Mouse (Mus musculus) urinary bladder, postnatal 36 days (tissue): Measurements from ENCODE around the gene Them7.

Source experiments
- DNase-seq, 2 experiments: peaks; one replicate each; pipeline ENCODE4 v3.0.0; 2022; ENCODE audit warnings: low spot score in 2 of 2, mixed read lengths in 1 of 2

The Them7 gene

DNA sequence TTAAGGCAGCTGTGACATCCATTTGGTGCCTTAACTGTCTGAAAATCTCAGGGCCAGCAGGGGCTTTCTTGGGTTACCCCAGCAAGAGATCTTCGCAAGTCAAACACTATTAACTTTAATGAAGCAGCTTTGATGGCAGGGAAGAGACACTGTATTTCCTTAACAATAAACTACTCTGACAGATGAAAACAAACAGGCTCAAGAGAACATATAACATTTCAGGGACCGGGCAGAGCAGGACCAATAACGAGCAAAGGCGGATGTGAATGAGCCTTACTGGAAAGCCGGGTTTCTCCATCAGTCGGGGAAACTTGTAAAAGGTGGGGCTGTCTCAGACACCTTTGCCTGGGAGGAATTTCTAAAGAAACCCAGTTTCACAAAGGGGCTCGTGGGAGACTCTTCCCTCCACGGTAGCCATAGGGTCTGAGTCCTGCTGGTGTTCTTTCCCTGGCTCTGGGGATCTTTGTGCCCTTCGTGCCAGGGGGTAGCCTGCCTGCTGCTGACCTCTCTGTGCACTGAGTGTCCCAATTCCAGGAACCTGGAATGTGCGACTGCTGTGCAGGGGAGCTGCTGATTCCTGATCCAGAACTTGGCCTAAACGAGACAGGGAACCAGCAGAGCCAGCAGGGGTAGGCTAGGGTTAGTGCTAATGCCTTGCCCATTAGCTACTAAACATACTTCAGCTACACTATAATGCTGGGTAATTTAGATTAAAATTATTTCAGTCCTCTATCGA is 11.4 kb downstream of the Them7 start:
- no peak for DNase-seq

- DNase-seq = no peak
These were observed 13.3 kb downstream of the Them7 start for GRCm38 (mm10) chr2:105237424-105237823.

GRCm38 (mm10) chr2:105237841-105238240 is 13.7 kb downstream of the Them7 start:
- DNase-seq = no peak

GRCm38 (mm10) chr2:105238775-105239174 is 14.7 kb downstream of the Them7 start:
- DNase-seq = no peak

GRCm38 (mm10) chr2:105240631-105241030 is 16.5 kb downstream of the Them7 start:
- no peak for DNase-seq

DNA sequence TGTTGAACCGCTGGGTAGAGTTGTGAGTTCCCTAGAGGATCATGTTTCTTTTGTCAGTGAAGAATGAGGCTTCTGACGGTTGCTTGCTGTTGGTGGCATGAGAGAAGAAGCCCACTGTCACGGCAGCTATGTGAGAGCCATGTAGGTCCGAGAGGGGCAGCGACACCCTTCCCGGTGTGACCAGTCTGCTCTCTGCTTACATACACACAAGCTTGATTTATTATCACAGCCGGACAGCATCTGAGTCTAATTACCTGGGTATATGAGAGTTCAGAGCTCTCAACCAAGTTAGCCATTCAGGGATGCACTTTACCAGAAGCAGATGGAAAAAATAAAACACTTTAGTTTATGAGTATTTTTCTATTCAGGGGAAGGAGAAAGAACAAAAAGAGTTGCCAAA is 18.8 kb downstream of the Them7 start:
- no peak for DNase-seq

DNA sequence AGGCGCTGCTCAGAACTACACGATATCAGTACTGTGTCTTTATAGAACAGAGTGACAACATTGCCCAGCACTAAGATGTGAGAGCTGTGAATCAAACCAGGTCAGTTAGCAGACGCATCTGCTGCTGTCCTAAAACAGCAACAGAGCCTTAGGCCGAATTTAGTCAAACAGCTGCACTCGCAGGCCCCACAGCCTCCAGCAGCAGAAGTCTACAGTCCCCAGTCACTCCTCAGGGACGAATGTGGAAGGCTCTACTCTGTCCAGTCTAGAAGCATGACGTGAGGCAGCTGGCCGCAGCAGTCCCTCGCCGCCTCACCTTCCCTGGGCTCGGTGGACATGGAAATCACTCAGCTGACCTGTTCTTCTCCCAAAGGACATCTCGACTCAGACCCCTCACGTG is 20.6 kb downstream of the Them7 start:
- DNase-seq = no peak

- peak in 1 of 2 experiments; percentile 13 for DNase-seq
These were observed 27.9 kb downstream of the Them7 start for GRCm38 (mm10) chr2:105251978-105252377.

- no peak for DNase-seq
These were observed 28.7 kb downstream of the Them7 start for GRCm38 (mm10) chr2:105252824-105253223.

- no peak for DNase-seq
These were observed 31.3 kb downstream of the Them7 start for GRCm38 (mm10) chr2:105255457-105255856.

GRCm38 (mm10) chr2:105256427-105257071 is 32.4 kb downstream of the Them7 start:
- DNase-seq = no peak

DNA sequence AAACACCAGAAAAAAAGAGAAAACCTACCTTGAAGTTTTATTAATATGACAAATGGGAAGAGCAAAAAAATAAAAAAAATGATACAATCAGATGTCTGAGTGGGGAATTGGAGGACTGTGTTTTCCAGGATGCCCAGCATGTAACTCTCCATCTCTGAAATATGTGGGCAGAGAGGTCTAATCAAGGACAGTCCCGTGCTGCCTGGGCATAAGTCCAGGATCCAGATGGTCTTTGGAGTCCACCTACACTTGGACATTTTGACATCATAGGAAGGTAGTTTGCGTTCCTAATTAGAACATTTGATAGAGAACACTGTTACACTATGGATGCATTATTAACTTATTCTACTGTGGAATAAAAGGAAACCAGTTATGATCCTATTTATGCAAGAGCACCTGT is 33.3 kb downstream of the Them7 start:
- DNase-seq = no peak

- DNase-seq = no peak
These were observed 37.2 kb downstream of the Them7 start for GRCm38 (mm10) chr2:105261335-105261734.

GRCm38 (mm10) chr2:105263219-105263618 is 39.1 kb downstream of the Them7 start:
- DNase-seq = no peak

DNA sequence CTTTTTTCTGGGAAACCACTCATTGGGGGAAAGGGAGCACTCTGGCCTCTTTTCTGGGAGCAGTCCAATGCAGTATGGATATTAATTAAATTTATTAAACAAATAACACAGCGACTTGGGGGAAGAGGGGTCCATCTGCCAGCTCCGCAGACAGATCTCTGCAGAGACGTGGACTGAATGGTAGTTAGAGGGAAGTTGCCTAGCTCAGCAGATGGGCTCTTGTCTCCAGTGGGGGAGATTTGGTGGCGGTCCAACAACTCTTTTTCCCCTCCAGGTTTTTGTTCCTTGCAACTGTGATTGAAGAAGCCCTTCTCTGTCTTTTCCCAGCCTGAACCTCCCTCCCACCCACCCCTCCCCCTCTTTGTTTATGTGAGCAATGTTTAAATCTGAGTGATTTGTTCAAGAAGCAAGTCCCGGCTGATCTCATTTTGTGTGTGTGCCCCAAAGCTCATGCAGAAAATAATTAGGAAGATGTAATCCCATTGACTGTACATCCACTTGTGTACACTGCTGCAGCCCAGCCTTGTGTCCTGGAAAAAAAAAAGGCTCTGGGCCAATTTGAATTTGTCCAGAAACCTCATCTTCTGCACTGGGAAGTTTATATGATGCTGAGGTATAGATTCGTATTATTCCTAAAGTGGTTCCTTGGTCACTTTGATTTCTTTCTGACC is 58.4 kb downstream of the Them7 start:
- DNase-seq = no peak

DNA sequence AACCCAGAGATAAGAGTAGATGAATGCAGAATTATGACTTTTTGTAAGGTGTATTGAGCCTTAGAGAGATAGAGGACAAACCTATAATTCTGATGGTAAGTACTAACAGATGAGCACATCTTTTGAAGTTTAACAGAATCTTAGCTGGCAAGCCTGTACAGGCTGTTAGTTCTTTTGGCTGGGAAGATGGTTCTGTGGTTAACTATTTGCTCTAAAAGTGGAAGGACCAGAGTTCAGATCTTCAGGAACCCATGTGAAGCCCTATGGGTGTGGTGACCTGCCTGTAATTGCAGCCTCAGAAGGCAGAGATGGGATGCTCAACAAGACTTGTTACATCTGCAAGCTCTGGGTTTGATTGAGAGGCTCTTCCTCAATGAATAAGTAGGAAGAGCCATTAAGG is 59.7 kb downstream of the Them7 start:
- no peak for DNase-seq

DNA sequence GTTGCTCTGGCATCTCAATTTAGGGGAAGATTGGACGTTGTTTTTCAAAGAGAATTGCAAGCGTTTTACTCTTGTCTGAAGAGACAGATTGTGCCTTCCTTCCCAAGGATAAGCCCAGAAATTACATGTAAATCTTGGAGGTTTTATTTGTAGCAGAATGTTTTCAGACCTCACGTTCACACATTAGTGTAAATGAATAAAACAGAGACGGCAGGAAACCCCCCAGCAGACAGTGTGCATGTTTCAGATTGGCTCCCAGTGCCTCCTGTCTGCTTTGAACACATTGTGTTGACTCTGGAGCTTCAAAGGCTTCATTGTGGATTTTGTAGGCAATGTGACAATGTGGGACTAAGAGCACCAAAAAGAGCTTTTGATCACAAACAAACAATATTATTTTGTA is 60.7 kb downstream of the Them7 start:
- no peak for DNase-seq

- DNase-seq = no peak
These were observed 71.7 kb downstream of the Them7 start for GRCm38 (mm10) chr2:105295823-105296222.

DNA sequence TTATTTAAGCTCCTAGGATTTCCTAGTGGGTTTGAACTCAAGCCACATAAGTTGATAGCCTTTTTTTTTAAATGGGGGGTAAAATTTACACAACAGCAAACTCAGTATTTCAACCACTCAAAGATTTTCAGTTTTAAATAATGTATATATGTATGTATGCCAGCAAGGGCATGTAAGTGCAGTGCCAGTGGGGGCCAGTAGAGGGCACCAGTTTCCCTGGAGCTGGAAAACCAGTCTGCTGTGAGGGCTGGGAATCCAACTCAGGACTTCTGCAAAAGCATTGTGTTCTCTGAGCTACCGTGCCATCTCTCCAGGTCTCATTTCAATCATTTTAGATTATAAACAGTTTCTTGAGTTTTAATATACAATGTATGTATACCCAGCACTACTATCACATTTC is 74.8 kb downstream of the Them7 start:
- no peak for DNase-seq

- DNase-seq = no peak
These were observed 77.0 kb downstream of the Them7 start for GRCm38 (mm10) chr2:105301082-105301481.

DNA sequence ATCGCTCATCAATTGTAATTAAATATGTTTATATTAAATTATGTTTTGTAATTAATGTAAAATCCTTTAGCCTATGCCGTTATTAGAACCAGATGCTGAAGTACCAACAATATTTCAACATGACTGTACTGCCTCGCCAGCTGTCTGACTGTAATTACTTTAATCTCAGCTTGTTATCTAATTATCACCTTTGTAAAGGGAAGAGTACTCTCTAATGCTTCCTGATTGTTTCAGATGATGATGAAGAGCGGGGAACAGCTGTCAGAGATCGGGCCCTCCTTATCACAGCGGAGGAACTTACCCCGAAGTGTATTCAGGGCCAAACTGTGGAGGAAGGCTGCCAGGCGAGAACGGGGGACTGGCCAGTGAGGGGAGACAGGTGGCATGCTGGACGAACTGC is 77.4 kb downstream of the Them7 start:
- DNase-seq = no peak

GRCm38 (mm10) chr2:105303962-105304514 is 79.9 kb downstream of the Them7 start:
- DNase-seq = no peak

GRCm38 (mm10) chr2:105305876-105306275 is 81.8 kb downstream of the Them7 start:
- no peak for DNase-seq
